Mouse (Mus musculus): ENCODE results near the gene Trpc2. TPM values are rescaled to one million over a fixed set of nuclear protein-coding genes. Genes with fewer than 3 reads are reported as not detected.

Trpc2 gene
- polyA plus RNA-seq, 1 experiment from 2014 or later = not detected

DNA sequence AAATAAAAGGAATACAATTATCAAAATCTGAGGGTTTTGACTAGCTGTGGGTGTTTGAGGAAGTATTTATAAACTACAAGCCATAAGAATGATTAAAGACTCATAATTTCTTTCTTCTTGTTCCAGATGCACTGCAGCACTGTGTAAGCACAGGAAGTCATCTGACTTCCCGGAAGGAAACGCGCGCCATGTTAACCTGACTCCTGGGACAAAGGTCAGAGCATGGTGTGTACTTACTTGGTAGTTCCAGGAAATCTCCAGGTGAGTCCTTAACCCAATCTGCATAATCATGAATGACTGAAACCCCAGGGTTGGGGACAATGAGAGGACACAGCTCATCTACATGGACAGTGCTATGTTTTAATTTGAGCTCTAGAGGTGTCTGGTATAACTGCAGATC is 49.5 kb downstream of the Trpc2 start:
- H3K9me3 ChIP-seq (ENCODE audit: control insufficient read depth, low read length) = no peaks in the 10 kb centered on the region
- WGBS = 91% methylated on average over 4 of the region's 4 CpGs
- H3K27ac ChIP-seq (replicated peaks; ENCODE audit: low read depth, low read length) = no peak overlapping the region
- no peak for ATAC-seq (ENCODE audit: insufficient number of reproducible peaks, low FRiP score, low TSS enrichment, low read depth)
- DNase-seq (ENCODE audit: low spot score) = no peak
- H3K9ac ChIP-seq (ENCODE audit: low read length) = no peak overlapping the region
- H3K4me1 ChIP-seq (ENCODE audit: control insufficient read depth, insufficient read depth, low read length) = no peaks in the 10 kb centered on the region
- H3K4me3 ChIP-seq (ENCODE audit: low read depth, low read length) = no peak overlapping the region
- H3K36me3 ChIP-seq (ENCODE audit: control insufficient read depth, insufficient read depth, low read length) = peaks cover 28% of the 10 kb centered on the region
- no peak overlapping the region for H3K4me2 ChIP-seq (ENCODE audit: low read depth, severe bottlenecking)
- H3K27me3 ChIP-seq (ENCODE audit: control insufficient read depth, insufficient read depth, low read length) = no peaks in the 10 kb centered on the region

DNA sequence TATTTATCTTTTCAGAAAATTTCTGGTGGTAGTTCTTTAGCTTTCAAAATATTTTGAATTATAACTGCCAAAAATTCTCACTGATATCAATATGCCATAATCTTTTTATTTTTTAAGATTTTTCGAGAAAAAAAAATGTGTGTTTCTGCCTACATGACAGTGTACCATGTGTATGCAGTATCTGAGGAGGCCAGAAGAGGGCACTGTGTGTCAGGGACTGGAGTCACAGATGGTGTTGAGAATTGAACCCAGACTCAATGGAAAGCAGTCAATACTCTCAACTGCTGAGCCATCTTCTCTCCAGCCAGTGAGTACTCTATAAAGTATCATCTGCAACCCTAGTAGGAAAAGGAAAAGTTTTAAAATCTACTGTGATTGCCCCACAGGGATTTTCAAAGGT is 54.5 kb downstream of the Trpc2 start:
- Histone ChIP-seq H3K36me3 (ENCODE audit: control insufficient read depth, insufficient read depth, low read length) (peaks cover 23% of the 10 kb centered on the region), H3K4me1 (ENCODE audit: control insufficient read depth, insufficient read depth, low read length) (no peaks in the 10 kb centered on the region), H3K4me2 (ENCODE audit: low read depth, severe bottlenecking) (no peak overlapping the region), H3K9me3 (ENCODE audit: control insufficient read depth, low read length) (no peaks in the 10 kb centered on the region), H3K4me3 (ENCODE audit: low read depth, low read length) (no peak overlapping the region), H3K27me3 (ENCODE audit: control insufficient read depth, insufficient read depth, low read length) (no peaks in the 10 kb centered on the region), H3K27ac (replicated peaks; ENCODE audit: low read depth, low read length) (no peak overlapping the region), H3K9ac (ENCODE audit: low read length) (no peak overlapping the region)
- DNase-seq (ENCODE audit: low spot score) = peak; percentile 65
- no peak for ATAC-seq (ENCODE audit: insufficient number of reproducible peaks, low FRiP score, low TSS enrichment, low read depth)
- 86% methylated on average over 1 of the region's 1 CpGs for WGBS

DNA sequence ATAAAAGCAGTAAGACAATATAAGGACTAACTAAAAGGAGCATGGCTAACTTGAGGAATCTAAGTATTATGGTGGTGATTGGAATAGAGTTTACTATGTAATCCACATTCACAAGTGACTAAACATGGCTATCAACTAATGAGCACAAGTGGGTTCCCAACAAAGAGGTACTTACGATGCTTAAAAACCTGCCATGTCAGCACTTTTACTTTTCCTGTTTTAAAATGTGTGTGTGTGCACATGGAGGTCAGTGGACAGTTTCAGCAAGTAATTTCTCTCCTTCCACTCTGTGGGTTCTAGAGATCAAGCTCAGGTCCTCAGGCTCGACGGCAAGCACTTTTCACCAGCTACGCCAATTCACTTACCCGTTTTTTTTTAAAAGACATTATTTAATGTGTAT is 55.0 kb downstream of the Trpc2 start:
- Histone ChIP-seq H3K4me3 (ENCODE audit: low read depth, low read length) (no peak overlapping the region), H3K9me3 (ENCODE audit: control insufficient read depth, low read length) (no peaks in the 10 kb centered on the region), H3K27me3 (ENCODE audit: control insufficient read depth, insufficient read depth, low read length) (no peaks in the 10 kb centered on the region), H3K36me3 (ENCODE audit: control insufficient read depth, insufficient read depth, low read length) (peaks cover 23% of the 10 kb centered on the region), H3K4me1 (ENCODE audit: control insufficient read depth, insufficient read depth, low read length) (no peaks in the 10 kb centered on the region), H3K9ac (ENCODE audit: low read length) (no peak overlapping the region), H3K27ac (replicated peaks; ENCODE audit: low read depth, low read length) (no peak overlapping the region), H3K4me2 (ENCODE audit: low read depth, severe bottlenecking) (no peak overlapping the region)
- WGBS = 97% methylated on average over 5 of the region's 5 CpGs
- DNase-seq (ENCODE audit: low spot score) = no peak
- no peak for ATAC-seq (ENCODE audit: insufficient number of reproducible peaks, low FRiP score, low TSS enrichment, low read depth)

Other genes starting within 250 kb of the Trpc2 start
- gene Inppl1, start 244.9 kb upstream of the Trpc2 start, polyA plus RNA-seq (2014; fragmentation: Nextera tagmentation; extraction: Ambion mirVana) = 44.8 and 49.7 TPM in 2 replicates
- 0.33 and 0.48 TPM in 2 replicates for gene Folr2, start 225.9 kb upstream of the Trpc2 start, polyA plus RNA-seq (2014; fragmentation: Nextera tagmentation; extraction: Ambion mirVana)
- gene Anapc15, start 219.4 kb upstream of the Trpc2 start, polyA plus RNA-seq (2014; fragmentation: Nextera tagmentation; extraction: Ambion mirVana) = 97.6 and 98.8 TPM in 2 replicates
- gene Folr1, start 212.3 kb upstream of the Trpc2 start, polyA plus RNA-seq (2014; fragmentation: Nextera tagmentation; extraction: Ambion mirVana) = not detected in 2 replicates
- gene Lamtor1, start 177.2 kb upstream of the Trpc2 start, polyA plus RNA-seq (2014; fragmentation: Nextera tagmentation; extraction: Ambion mirVana) = 139 and 150 TPM in 2 replicates
- gene Tomt, start 176.8 kb upstream of the Trpc2 start, polyA plus RNA-seq (2014; fragmentation: Nextera tagmentation; extraction: Ambion mirVana) = 0.40 and 0.78 TPM in 2 replicates
- 13.2 TPM in 2 replicates for gene Lrrc51, start 149.2 kb upstream of the Trpc2 start, polyA plus RNA-seq (2014; fragmentation: Nextera tagmentation; extraction: Ambion mirVana)
- 130 and 140 TPM in 2 replicates for gene Numa1, start 149.0 kb upstream of the Trpc2 start, polyA plus RNA-seq (2014; fragmentation: Nextera tagmentation; extraction: Ambion mirVana)
- gene Il18bp, start 64.4 kb upstream of the Trpc2 start, polyA plus RNA-seq (2014; fragmentation: Nextera tagmentation; extraction: Ambion mirVana) = 3.1 and 3.9 TPM in 2 replicates
- 29.0 and 30.3 TPM in 2 replicates for gene Rnf121, start 17.6 kb upstream of the Trpc2 start, polyA plus RNA-seq (2014; fragmentation: Nextera tagmentation; extraction: Ambion mirVana)
- 30.0 and 30.3 TPM in 2 replicates for gene Xndc1, start 17.6 kb upstream of the Trpc2 start, polyA plus RNA-seq (2014; fragmentation: Nextera tagmentation; extraction: Ambion mirVana)
- gene Xntrpc, start 17.4 kb upstream of the Trpc2 start, polyA plus RNA-seq (2014; fragmentation: Nextera tagmentation; extraction: Ambion mirVana) = 1.6 and 2.4 TPM in 2 replicates
- gene Art1, start 18.6 kb downstream of the Trpc2 start, polyA plus RNA-seq (2014; fragmentation: Nextera tagmentation; extraction: Ambion mirVana) = 0.67 and 2.1 TPM in 2 replicates
- 4.9 and 5.8 TPM in 2 replicates for gene Art5, start 26.4 kb downstream of the Trpc2 start, polyA plus RNA-seq (2014; fragmentation: Nextera tagmentation; extraction: Ambion mirVana)
- 0.28 TPM in 1 of 2 replicates, not detected in the other for gene Chrna10, start 33.7 kb downstream of the Trpc2 start, polyA plus RNA-seq (2014; fragmentation: Nextera tagmentation; extraction: Ambion mirVana)
- gene Nup98, start 127.1 kb downstream of the Trpc2 start, polyA plus RNA-seq (2014; fragmentation: Nextera tagmentation; extraction: Ambion mirVana) = 53.7 and 55.2 TPM in 2 replicates
- gene Pgap2, start 127.1 kb downstream of the Trpc2 start, polyA plus RNA-seq (2014; fragmentation: Nextera tagmentation; extraction: Ambion mirVana) = 73.7 and 78.3 TPM in 2 replicates
- 54.4 and 58.7 TPM in 2 replicates for gene Rhog, start 172.9 kb downstream of the Trpc2 start, polyA plus RNA-seq (2014; fragmentation: Nextera tagmentation; extraction: Ambion mirVana)
- 14.2 and 15.8 TPM in 2 replicates for gene Stim1, start 184.7 kb downstream of the Trpc2 start, polyA plus RNA-seq (2014; fragmentation: Nextera tagmentation; extraction: Ambion mirVana)

Data from limb, embryonic 11.5 days (tissue).